Mouse (Mus musculus) intestine, postnatal 0 days (tissue): ENCODE data around the gene Commd3. TPM values are rescaled to one million over a fixed set of nuclear protein-coding genes. Genes with fewer than 3 reads are reported as not detected.

ENCODE experiments used
- ATAC-seq: fragments of 200-750 bp; cut with Nextera tagmentation; 2 replicates; pipeline ENCODE4 v1.8.0; 2017; ENCODE audit warnings: mild to moderate bottlenecking, moderate TSS enrichment, moderate library complexity
- H3K27ac ChIP-seq: fragments of 300-500 bp; sonication (generic); 2 replicates; pipeline ENCODE4 v1.5.1; 2014; ENCODE audit warnings: mild to moderate bottlenecking, low read depth, low read length, moderate library complexity
- H3K27me3 ChIP-seq: fragments of 300-500 bp; sonication (generic); replicated peaks from 2 replicates; pipeline ENCODE4 v1.6.1; 2014; ENCODE audit warnings: low read length, mixed read lengths; ENCODE audit not compliant: control insufficient read depth, insufficient read depth
- H3K36me3 ChIP-seq: fragments of 300-500 bp; sonication (generic); 2 replicates; pipeline ENCODE4 v1.6.1; 2014; ENCODE audit warnings: mild to moderate bottlenecking, moderate library complexity; ENCODE audit not compliant: control insufficient read depth, insufficient read depth
- H3K4me1 ChIP-seq: fragments of 300-500 bp; sonication (generic); replicated peaks from 2 replicates; pipeline ENCODE4 v1.6.1; 2014; ENCODE audit warnings: antibody characterized with exemption, low read length, mixed read lengths; ENCODE audit not compliant: control insufficient read depth, insufficient read depth
- H3K4me2 ChIP-seq: fragments of 300-500 bp; sonication (generic); replicated peaks from 2 replicates; pipeline ENCODE4 v1.6.1; 2014; ENCODE audit warnings: low read depth, mild to moderate bottlenecking, moderate library complexity
- H3K4me3 ChIP-seq: fragments of 300-500 bp; sonication (generic); 2 replicates; pipeline ENCODE4 v1.5.1; 2014; ENCODE audit warnings: low read depth, low read length
- H3K9ac ChIP-seq: fragments of 300-500 bp; sonication (generic); 2 replicates; pipeline ENCODE4 v1.6.1; 2014; ENCODE audit warnings: mild to moderate bottlenecking, low read depth, low read length
- H3K9me3 ChIP-seq: fragments of 300-500 bp; sonication (generic); 2 replicates; pipeline ENCODE4 v1.6.1; 2016; ENCODE audit warnings: mixed run types; ENCODE audit not compliant: control insufficient read depth
- CTCF ChIP-seq: sonication (generic); IDR thresholded peaks from 2 replicates; pipeline ENCODE4 v1.5.1; 2016; ENCODE audit warnings: low read depth, mild to moderate bottlenecking, control low read depth, antibody characterized with exemption, moderate library complexity
- WGBS: fragments of 180-500 bp; shearing (Covaris S2); extraction: QIAGEN DNeasy Blood & Tissue Kit; methylation state at CpG from one replicate; pipeline ENCODE4 v1.1.7; 2014; 5-methylcytosine and 5-hydroxymethylcytosine counted together
- polyA plus RNA-seq: library from polyadenylated mRNA; unstranded; fragments of >200 nt; fragmentation: Nextera tagmentation; extraction: Ambion mirVana; gene quantifications from 2 replicates; pipeline ENCODE4 v1.2.1, GENCODE M21; 2015

Commd3 gene
- polyA plus RNA-seq, 1 experiment from 2014 or later: 218 TPM

DNA sequence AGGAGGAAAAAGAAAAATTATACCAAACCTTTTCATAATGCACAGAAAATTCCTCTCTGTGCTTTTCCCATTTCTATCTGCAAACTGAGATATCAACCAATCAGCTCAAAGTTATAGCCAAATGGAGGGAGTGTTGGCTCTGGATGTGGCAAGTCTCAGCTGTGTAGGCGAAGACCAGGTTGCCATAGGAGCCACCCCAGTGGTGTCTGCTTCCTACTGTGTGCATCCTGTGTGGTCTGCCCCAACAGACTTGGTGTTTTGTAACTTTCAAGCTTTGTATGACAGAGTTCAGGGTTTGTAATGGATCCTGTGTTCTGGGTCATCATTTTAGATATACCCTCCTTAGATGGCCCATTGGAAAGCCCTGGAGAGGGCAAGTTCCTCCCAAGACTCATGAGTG is 52.3 kb downstream of the Commd3 start:
- no peak overlapping the region for H3K9ac ChIP-seq
- ATAC-seq: no peak
- no peak for TF ChIP-seq CTCF
- no peaks in the 10 kb centered on the region for H3K27me3 ChIP-seq
- no peak overlapping the region for H3K4me3 ChIP-seq
- no peak overlapping the region for H3K27ac ChIP-seq
- no peaks in the 10 kb centered on the region for H3K9me3 ChIP-seq
- H3K4me2 ChIP-seq: no peak overlapping the region
- H3K36me3 ChIP-seq: no peaks in the 10 kb centered on the region
- 74% methylated on average over 1 of the region's 1 CpGs for WGBS
- no peaks in the 10 kb centered on the region for H3K4me1 ChIP-seq

Other genes starting within 250 kb of the Commd3 start
- gene Bmi1, start 4.6 kb downstream of the Commd3 start, polyA plus RNA-seq: 9.9 and 10.3 TPM in 2 replicates
- 0.08 TPM in 1 of 2 replicates, not detected in the other for gene Spag6, start 21.6 kb downstream of the Commd3 start, polyA plus RNA-seq